Mouse (Mus musculus) bone marrow, adult 2 months (tissue): ENCODE measurements around the gene Armc12.

Source experiments
- CTCF ChIP-seq: fragments of 200-500 bp; IDR thresholded peaks from 2 replicates; pipeline ENCODE4 v1.5.1; 2011; ENCODE audit warnings: low read length, control low read depth; ENCODE audit not compliant: control insufficient read depth, insufficient read depth
- POLR2A ChIP-seq: fragments of 200-500 bp; IDR thresholded peaks from 2 replicates; pipeline ENCODE4 v1.6.1; 2011; ENCODE audit warnings: low read depth, mild to moderate bottlenecking, control low read depth, low read length, borderline replicate concordance; ENCODE audit not compliant: control insufficient read depth

- no peak for TF ChIP-seq CTCF
- no peak for TF ChIP-seq POLR2A
Observed at GRCm38 (mm10) chr17:28546925-28547324, 16.3 kb downstream of the Armc12 start.
